8 mouse cellular contexts compared by ENCODE assay signal in the genomic region with DNA sequence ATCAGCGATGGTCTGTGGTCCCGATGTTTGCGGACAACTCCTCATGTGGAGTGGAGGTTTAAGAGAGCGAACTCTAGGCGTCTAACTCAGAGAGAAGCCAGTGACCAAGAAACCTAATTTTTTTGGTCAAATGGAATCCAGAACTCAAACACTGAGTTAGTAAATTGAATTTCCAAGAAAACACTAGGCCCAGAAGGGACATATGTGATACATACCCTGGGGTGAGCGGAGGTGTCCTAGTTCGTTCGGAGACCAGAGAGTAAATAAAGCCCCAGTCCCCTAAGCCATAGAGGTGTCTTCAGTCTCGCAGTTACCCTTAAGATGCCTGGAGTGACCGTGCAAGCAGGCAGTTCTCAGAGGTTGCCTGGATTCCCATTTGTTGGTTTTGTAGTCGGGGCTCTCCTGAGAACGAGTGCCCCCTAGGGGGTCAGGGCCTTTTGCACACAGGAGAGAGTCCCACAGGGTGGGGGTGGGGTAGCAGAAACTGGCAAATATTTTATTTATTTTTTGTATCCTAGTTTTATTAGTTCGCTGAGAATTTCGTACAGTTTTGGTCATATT. TPM values are rescaled to one million over a fixed set of nuclear protein-coding genes. Genes with fewer than 3 reads are reported as not detected.
A peak's percentile ranks its signal among the peaks of the same experiment; 100 is the strongest.
DNase-seq lines count a peak whose midpoint lies in the region; ATAC-seq and TF ChIP-seq lines count a peak whose summit lies in the region.

No protein-coding gene starts in this region.

- peak overlapping the region; percentile 51; the same call in 1 of the 2 replicates for H3K9ac ChIP-seq in ES-Bruce4 (ENCODE audit: low read depth, poor library complexity, severe bottlenecking)
- no peak overlapping the region for H3K9ac ChIP-seq in hindbrain, embryonic 16.5 days (ENCODE audit: low read depth, low read length)

- no peaks in the 10 kb centered on the region for H3K9me3 ChIP-seq in ES-Bruce4 (replicated peaks; ENCODE audit: control insufficient read depth, insufficient read depth, low read length, poor library complexity, severe bottlenecking)
- no peaks in the 10 kb centered on the region for H3K9me3 ChIP-seq in hindbrain, embryonic 16.5 days (ENCODE audit: control insufficient read depth, low read length)

- peak; percentile 46 for TF ChIP-seq CTCF in ES-Bruce4 (IDR thresholded peaks at IDR 0.05; ENCODE audit: low read depth, low read length)
- TF ChIP-seq CTCF in lung, adult 2 months (IDR thresholded peaks at IDR 0.05; ENCODE audit: insufficient read depth, low read length), result peak; percentile 22; the same call in 1 of the 2 replicates
- TF ChIP-seq CTCF in small intestine, adult 2 months (IDR thresholded peaks at IDR 0.05; ENCODE audit: extremely low read depth, insufficient read length, insufficient replicate concordance, low read depth, low read length), result peak; percentile 56; the same call in 1 of the 2 replicates

- no peak for ATAC-seq in hindbrain, embryonic 16.5 days
- ATAC-seq in activated CD4-positive, CD25-positive, alpha-beta regulatory T cell, adult 4 months, result no peak

- H3K27me3 ChIP-seq in ES-Bruce4 (ENCODE audit: control insufficient read depth, insufficient read depth, low read length, poor library complexity, severe bottlenecking), result 0 out of 2 replicates have a peak, but pooled peaks cover 5% of the 10 kb centered on the region
- H3K27me3 ChIP-seq in hindbrain, embryonic 16.5 days (replicated peaks; ENCODE audit: control insufficient read depth, insufficient read depth, low read length), result no peaks in the 10 kb centered on the region
- H3K27me3 ChIP-seq in small intestine, adult 2 months (ENCODE audit: control insufficient read depth, insufficient read depth, low read length), result peaks cover 3% of the 10 kb centered on the region; the same call in 1 of the 2 replicates

- DNase-seq in embryo, embryonic 10.5 days (ENCODE audit: low spot score), result peak; percentile 77
- DNase-seq in lung, adult 2 months, result no peak
- no peak for DNase-seq in left cerebral cortex, postnatal 4 days
- no peak for DNase-seq in left cerebral cortex, postnatal 14 days (ENCODE audit: low spot score in 2 of 2)

- H3K36me3 ChIP-seq in ES-Bruce4 (ENCODE audit: control insufficient read depth, insufficient read depth, low read length, poor library complexity, severe bottlenecking), result no peaks in the 10 kb centered on the region
- H3K36me3 ChIP-seq in hindbrain, embryonic 16.5 days (ENCODE audit: control insufficient read depth, insufficient read depth, low read length), result no peaks in the 10 kb centered on the region
- peaks cover 22% of the 10 kb centered on the region for H3K36me3 ChIP-seq in small intestine, adult 2 months (ENCODE audit: control insufficient read depth, insufficient read depth, low read length)

- no peak overlapping the region for H3K27ac ChIP-seq in ES-Bruce4 (ENCODE audit: insufficient read depth, low read length)
- no peak overlapping the region for H3K27ac ChIP-seq in hindbrain, embryonic 16.5 days (ENCODE audit: low read depth, low read length)
- H3K27ac ChIP-seq in small intestine, adult 2 months (ENCODE audit: insufficient read depth, low read depth, low read length), result peak overlapping the region; percentile 31

- intact Hi-C loops in left cerebral cortex, postnatal 4 days (cut with DNase I), result loop anchor here (5.0 kb wide), 1 partner anchor 48 kb away; no protein-coding TSS in a partner anchor
- intact Hi-C loops in left cerebral cortex, postnatal 14 days (cut with DNase I), result no loop called here

- H3K4me3 ChIP-seq in ES-Bruce4 (ENCODE audit: low read depth, low read length), result peak overlapping the region; percentile 65; the same call in 1 of the 2 replicates
- peak overlapping the region; percentile 53 for H3K4me3 ChIP-seq in hindbrain, embryonic 16.5 days (ENCODE audit: low read length)
- peak overlapping the region; percentile 91 for H3K4me3 ChIP-seq in lung, adult 2 months (replicated peaks; ENCODE audit: extremely low read depth, low read depth, low read length)
- peak overlapping the region; percentile 82 for H3K4me3 ChIP-seq in small intestine, adult 2 months (ENCODE audit: low read depth, low read length)

- 4% methylated on average over 14 of the region's 14 CpGs for WGBS in hindbrain, embryonic 16.5 days
- 7% methylated on average over 14 of the region's 14 CpGs for WGBS in lung, adult 2 months
- 9% methylated on average over 14 of the region's 14 CpGs for WGBS in small intestine, adult 2 months

- TF ChIP-seq POLR2A in ES-Bruce4 (IDR thresholded peaks at IDR 0.05; ENCODE audit: insufficient read depth, low read length), result no peak
- 0 out of 2 replicates have a peak, but pooled peaks have one; percentile 24 for TF ChIP-seq POLR2A in lung, adult 2 months (IDR thresholded peaks at IDR 0.05; ENCODE audit: borderline replicate concordance, extremely low read depth, low read depth, low read length)
- no peak for TF ChIP-seq POLR2A in small intestine, adult 2 months (IDR thresholded peaks at IDR 0.05; ENCODE audit: low read depth, low read length)

- TF ChIP-seq EP300 in ES-Bruce4 (IDR thresholded peaks at IDR 0.05; ENCODE audit: insufficient read depth, low read depth, low read length), result no peak

- peak overlapping the region; percentile 95 for H3K4me2 ChIP-seq in hindbrain, embryonic 16.5 days (ENCODE audit: low read length)

- H3K4me1 ChIP-seq in ES-Bruce4 (ENCODE audit: control insufficient read depth, insufficient read depth, low read length), result no peaks in the 10 kb centered on the region
- peaks cover 10% of the 10 kb centered on the region for H3K4me1 ChIP-seq in hindbrain, embryonic 16.5 days (ENCODE audit: control insufficient read depth, insufficient read depth, low read depth, low read length)
- H3K4me1 ChIP-seq in lung, adult 2 months (ENCODE audit: control insufficient read depth, insufficient read depth, low read length), result peaks cover 4% of the 10 kb centered on the region; the same call in 1 of the 2 replicates
- H3K4me1 ChIP-seq in small intestine, adult 2 months (ENCODE audit: control insufficient read depth, insufficient read depth, insufficient read length, low read length), result peaks cover 23% of the 10 kb centered on the region

RNA-seq across cellular contexts. Expression of gene H2-Ab1, which starts 6.4 kb away (rescaled TPM):
- 2.3 and 2.4 TPM in 2 replicates for polyA plus RNA-seq in ES-Bruce4 (2011; ENCODE audit: insufficient read depth, insufficient read length, low read depth, missing spikeins)
- 1.7 and 2.3 TPM in 2 replicates for polyA plus RNA-seq in hindbrain, embryonic 16.5 days (2015; fragmentation: Nextera tagmentation; extraction: Ambion mirVana)
- polyA plus RNA-seq in lung, adult 2 months (2012; rRNA removed), result 1,370 and 1,736 TPM in 2 replicates
- 860 and 5,426 TPM in 2 replicates for polyA plus RNA-seq in small intestine, adult 2 months (2012; rRNA removed)
- 1 to 10 TPM in 1 of 2 experiments, under 1 TPM in 1; 0.80 to 1.2 TPM for total RNA-seq in left cerebral cortex, postnatal 4 days (2021)
- polyA plus RNA-seq in activated CD4-positive, CD25-positive, alpha-beta regulatory T cell, adult 4 months (2017; shearing (Covaris generic)), result 10 to 100 TPM in 1 of 2 experiments, 1 to 10 TPM in 1; 3.7 to 69.9 TPM
- 1 to 10 TPM; 1.1 to 2.1 TPM for total RNA-seq in left cerebral cortex, postnatal 14 days (2021)

RNA-seq across cellular contexts. Expression of gene H2-Aa, which starts 23.7 kb away (rescaled TPM):
- polyA plus RNA-seq in ES-Bruce4 (2011; ENCODE audit: insufficient read depth, insufficient read length, low read depth, missing spikeins), result not detected in 2 replicates
- polyA plus RNA-seq in hindbrain, embryonic 16.5 days (2015; fragmentation: Nextera tagmentation; extraction: Ambion mirVana), result 0.59 and 0.80 TPM in 2 replicates
- polyA plus RNA-seq in lung, adult 2 months (2012; rRNA removed), result 544 and 571 TPM in 2 replicates
- 155 and 792 TPM in 2 replicates for polyA plus RNA-seq in small intestine, adult 2 months (2012; rRNA removed)
- total RNA-seq in left cerebral cortex, postnatal 4 days (2021), result 1 to 10 TPM in 1 of 2 experiments, under 1 TPM in 1; 0.68 to 1.2 TPM
- polyA plus RNA-seq in activated CD4-positive, CD25-positive, alpha-beta regulatory T cell, adult 4 months (2017; shearing (Covaris generic)), result 10 to 100 TPM in 1 of 2 experiments, 1 to 10 TPM in 1; 4.0 to 79.3 TPM
- total RNA-seq in left cerebral cortex, postnatal 14 days (2021), result 1 to 10 TPM; 1.6 to 1.7 TPM

RNA-seq across cellular contexts. Expression of gene H2-Ob, which starts 25.2 kb away (rescaled TPM):
- polyA plus RNA-seq in ES-Bruce4 (2011; ENCODE audit: insufficient read depth, insufficient read length, low read depth, missing spikeins), result not detected in 2 replicates
- 0.16 and 0.33 TPM in 2 replicates for polyA plus RNA-seq in hindbrain, embryonic 16.5 days (2015; fragmentation: Nextera tagmentation; extraction: Ambion mirVana)
- polyA plus RNA-seq in lung, adult 2 months (2012; rRNA removed), result 18.8 and 34.6 TPM in 2 replicates
- 5.3 and 13.7 TPM in 2 replicates for polyA plus RNA-seq in small intestine, adult 2 months (2012; rRNA removed)
- total RNA-seq in left cerebral cortex, postnatal 4 days (2021), result not detected
- 10 to 100 TPM; 57.3 to 70.9 TPM for polyA plus RNA-seq in activated CD4-positive, CD25-positive, alpha-beta regulatory T cell, adult 4 months (2017; shearing (Covaris generic))
- total RNA-seq in left cerebral cortex, postnatal 14 days (2021), result under 1 TPM in 1 of 2 experiments, not detected in 1; 0.15 TPM

RNA-seq across cellular contexts. Expression of gene H2-Eb1, which starts 41.8 kb away (rescaled TPM):
- 2.8 and 4.6 TPM in 2 replicates for polyA plus RNA-seq in ES-Bruce4 (2011; ENCODE audit: insufficient read depth, insufficient read length, low read depth, missing spikeins)
- 3.5 and 4.3 TPM in 2 replicates for polyA plus RNA-seq in hindbrain, embryonic 16.5 days (2015; fragmentation: Nextera tagmentation; extraction: Ambion mirVana)
- polyA plus RNA-seq in lung, adult 2 months (2012; rRNA removed), result 256 and 285 TPM in 2 replicates
- polyA plus RNA-seq in small intestine, adult 2 months (2012; rRNA removed), result 91.6 and 398 TPM in 2 replicates
- 1 to 10 TPM in 1 of 2 experiments, under 1 TPM in 1; 0.48 to 2.3 TPM for total RNA-seq in left cerebral cortex, postnatal 4 days (2021)
- 10 to 100 TPM in 1 of 2 experiments, 1 to 10 TPM in 1; 5.2 to 64.7 TPM for polyA plus RNA-seq in activated CD4-positive, CD25-positive, alpha-beta regulatory T cell, adult 4 months (2017; shearing (Covaris generic))
- total RNA-seq in left cerebral cortex, postnatal 14 days (2021), result 1 to 10 TPM in 1 of 2 experiments, under 1 TPM in 1; 0.99 to 2.4 TPM

Comparison
In these comparisons a context has a peak if more than half of its experiments do, and no peak if none do; other contexts are left out.
1. RNA of gene H2-Ab1, which starts 6.4 kb away (polyA plus RNA-seq): 860 to 5,426 TPM in small intestine, adult 2 months and 1,370 to 1,736 TPM in lung, adult 2 months; 3.7 to 69.9 TPM in activated CD4-positive, CD25-positive, alpha-beta regulatory T cell, adult 4 months, 2.3 to 2.4 TPM in ES-Bruce4 and 1.7 to 2.3 TPM in hindbrain, embryonic 16.5 days; every median in the first group is over 10 times any median in the second.
2. Peak in every context shown above with its lines, with median percentiles within 50 percentile points of each other: H3K4me3 ChIP-seq and CTCF ChIP-seq.